Mouse (Mus musculus) lung, adult 2 months (tissue): ENCODE measurements around the gene Lrch1.

Source experiments
- CTCF ChIP-seq: fragments of 200-500 bp; IDR thresholded peaks from 2 replicates; pipeline ENCODE4 v1.5.1; 2011; ENCODE audit warnings: mild to moderate bottlenecking, low read length, control low read depth; ENCODE audit not compliant: insufficient read depth
- POLR2A ChIP-seq: fragments of 200-500 bp; IDR thresholded peaks from 2 replicates; pipeline ENCODE4 v1.6.1; 2011; ENCODE audit warnings: low read depth, mild to moderate bottlenecking, control low read depth, low read length, borderline replicate concordance; ENCODE audit errors: extremely low read depth

GRCm38 (mm10) chr14:74811617-74812016 is 136.1 kb downstream of the Lrch1 start:
- TF ChIP-seq CTCF = no peak
- no peak for TF ChIP-seq POLR2A
